Mouse (Mus musculus) T-cell, adult 2 months (primary cell): ENCODE results near the gene Prr22.

ENCODE experiments used
- DNase-seq: peaks from one replicate; pipeline ENCODE4 v3.0.0; 2022; ENCODE audit warnings: low spot score

Prr22 gene

GRCm38 (mm10) chr17:56805784-56806183 lies 35.7 kb downstream of the Prr22 start:
- DNase-seq, result no peak

- DNase-seq, result peak; percentile 54
Observed at GRCm38 (mm10) chr17:56808518-56808917, 38.5 kb downstream of the Prr22 start.

GRCm38 (mm10) chr17:56810245-56810644 lies 40.2 kb downstream of the Prr22 start:
- DNase-seq, result no peak

GRCm38 (mm10) chr17:56814316-56815056 lies 44.4 kb downstream of the Prr22 start:
- DNase-seq, result peak; percentile 65

GRCm38 (mm10) chr17:56815057-56815345 lies 45.0 kb downstream of the Prr22 start:
- DNase-seq, result no peak

- no peak for DNase-seq
Observed at GRCm38 (mm10) chr17:56818067-56818636, 48.1 kb downstream of the Prr22 start.

- no peak for DNase-seq
Observed at GRCm38 (mm10) chr17:56819032-56819545, 49.0 kb downstream of the Prr22 start.

GRCm38 (mm10) chr17:56819694-56820111 lies 49.7 kb downstream of the Prr22 start:
- peak; percentile 79 for DNase-seq
